Mouse (Mus musculus): ENCODE measurements at regions not wholly inside any gene's neighbourhood (a gene's known extent, or its start where the extent isn't known, plus 50 kb on each side); places are given as distances from the start of the nearest gene placed in this dataset.
"Not testable (repeated sequence)": the region's sequence is repeated elsewhere in the genome, so short reads cannot be mapped to it uniquely, and the experiment has no call there.

GRCm38 (mm10) chr6:31130522-31130921 lies 171.6 kb upstream of the Klf14 start:
- no peak for DNase-seq (ENCODE audit: low spot score in 2 of 2)

GRCm38 (mm10) chr6:31131716-31132115 lies 172.8 kb upstream of the Klf14 start:
- DNase-seq (ENCODE audit: low spot score in 2 of 2) = no peak

- DNase-seq (ENCODE audit: low spot score in 2 of 2) = no peak
Observed at GRCm38 (mm10) chr6:31132396-31133190, 173.7 kb upstream of the Klf14 start.

- no peak for DNase-seq (ENCODE audit: low spot score in 2 of 2)
Observed at GRCm38 (mm10) chr6:31133896-31134735, 175.2 kb upstream of the Klf14 start.

- no peak for DNase-seq (ENCODE audit: low spot score in 2 of 2)
Observed at GRCm38 (mm10) chr6:31134736-31135077, 175.8 kb upstream of the Klf14 start.

- no peak for DNase-seq (ENCODE audit: low spot score in 2 of 2)
Observed at GRCm38 (mm10) chr6:31135580-31135979, 176.7 kb upstream of the Klf14 start.

- no peak for DNase-seq (ENCODE audit: low spot score in 2 of 2)
Observed at GRCm38 (mm10) chr6:31136895-31137294, 178.0 kb upstream of the Klf14 start.

- no peak for DNase-seq (ENCODE audit: low spot score in 2 of 2)
Observed at GRCm38 (mm10) chr6:31137351-31137750, 178.5 kb upstream of the Klf14 start.

- DNase-seq (ENCODE audit: low spot score in 2 of 2) = no peak
Observed at GRCm38 (mm10) chr6:31140000-31140399, 181.1 kb upstream of the Klf14 start.

- no peak for DNase-seq (ENCODE audit: low spot score in 2 of 2)
Observed at GRCm38 (mm10) chr6:31140593-31140992, 181.7 kb upstream of the Klf14 start.

- DNase-seq (ENCODE audit: low spot score in 2 of 2) = no peak
Observed at GRCm38 (mm10) chr6:31141486-31141885, 182.6 kb upstream of the Klf14 start.

GRCm38 (mm10) chr6:31142479-31143007 lies 183.7 kb upstream of the Klf14 start:
- DNase-seq (ENCODE audit: low spot score in 2 of 2) = not testable (repeated sequence)

GRCm38 (mm10) chr6:31145687-31146086 lies 186.8 kb upstream of the Klf14 start:
- peak in 1 of 2 experiments; percentile 62 for DNase-seq (ENCODE audit: low spot score in 2 of 2)

GRCm38 (mm10) chr6:31146779-31147178 lies 187.9 kb upstream of the Klf14 start:
- no peak for DNase-seq (ENCODE audit: low spot score in 2 of 2)

- DNase-seq (ENCODE audit: low spot score in 2 of 2) = no peak
Observed at GRCm38 (mm10) chr6:31147682-31148081, 188.8 kb upstream of the Klf14 start.

- DNase-seq (ENCODE audit: low spot score in 2 of 2) = peak in 1 of 2 experiments; percentile 69
Observed at GRCm38 (mm10) chr6:31148311-31148856, 189.5 kb upstream of the Klf14 start.

- no peak for DNase-seq (ENCODE audit: low spot score in 2 of 2)
Observed at GRCm38 (mm10) chr6:31149164-31149563, 190.3 kb upstream of the Klf14 start.

- no peak for DNase-seq (ENCODE audit: low spot score in 2 of 2)
Observed at GRCm38 (mm10) chr6:31150416-31150815, 191.5 kb upstream of the Klf14 start.

GRCm38 (mm10) chr6:31155857-31156256 lies 197.0 kb upstream of the Klf14 start:
- DNase-seq (ENCODE audit: low spot score in 2 of 2) = no peak

GRCm38 (mm10) chr6:31156999-31157398 lies 198.1 kb upstream of the Klf14 start:
- no peak for DNase-seq (ENCODE audit: low spot score in 2 of 2)

GRCm38 (mm10) chr6:31157429-31157828 lies 198.6 kb upstream of the Klf14 start:
- DNase-seq (ENCODE audit: low spot score in 2 of 2) = no peak

GRCm38 (mm10) chr6:31158648-31159047 lies 199.8 kb upstream of the Klf14 start:
- no peak for DNase-seq (ENCODE audit: low spot score in 2 of 2)
